Mouse (Mus musculus): ENCODE measurements at regions not wholly inside any gene's neighbourhood (a gene's known extent, or its start where the extent isn't known, plus 50 kb on each side); places are given as distances from the start of the nearest gene placed in this dataset.
A peak's percentile ranks its signal among the peaks of the same experiment; 100 is the strongest.

DNA sequence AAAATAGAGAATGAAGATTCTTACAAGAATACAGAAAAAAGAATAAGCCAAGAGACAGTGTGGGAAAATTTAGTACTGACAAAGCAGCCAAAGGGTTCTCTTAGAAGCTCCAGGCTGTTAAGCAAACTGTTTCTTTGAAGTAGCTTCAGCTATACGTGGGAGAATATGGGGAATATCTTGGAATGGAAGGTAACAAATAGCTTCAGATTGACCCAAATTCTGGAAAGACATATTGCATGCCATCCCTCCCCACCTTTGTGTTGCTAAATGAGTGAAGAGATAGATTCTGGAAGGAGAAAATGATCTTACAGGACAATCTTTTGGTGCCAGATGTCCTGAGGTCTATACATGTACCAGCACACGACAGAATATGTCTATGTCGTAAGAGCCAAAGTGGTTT, 591.9 kb upstream of the Cdh6 start:
- no peaks in the 10 kb centered on the region for H3K27me3 ChIP-seq (replicated peaks; ENCODE audit: control insufficient read depth, insufficient read depth, low read length)
- no peak for ATAC-seq (ENCODE audit: low read depth)

DNA sequence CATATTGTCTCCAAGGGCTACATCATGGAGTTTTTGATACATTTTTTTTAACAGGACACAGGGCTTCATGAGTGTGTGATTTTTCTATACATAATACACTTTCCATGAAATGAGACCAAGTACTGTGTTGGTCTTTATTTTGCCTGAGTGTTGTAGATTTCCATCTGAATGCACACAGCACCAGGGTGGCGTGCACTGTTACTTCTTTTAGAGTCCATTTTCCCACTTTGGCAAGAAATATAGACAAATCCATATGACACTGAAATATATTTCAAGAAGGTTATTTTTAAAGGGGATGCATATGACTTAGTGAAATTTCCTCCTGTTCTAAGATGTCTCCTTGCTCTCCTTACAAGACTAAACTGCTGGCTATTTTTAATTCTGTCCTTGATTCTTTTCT, 591.1 kb upstream of the Cdh6 start:
- ATAC-seq (ENCODE audit: low read depth) (no peak), DNase-seq (ENCODE audit: low spot score) (no peak)
- no peak overlapping the region for H3K9ac ChIP-seq (ENCODE audit: low read depth, low read length)
- no peak overlapping the region for H3K4me3 ChIP-seq (ENCODE audit: low read depth, low read length)
- H3K4me1 ChIP-seq (ENCODE audit: control insufficient read depth, insufficient read depth, low read length): no peaks in the 10 kb centered on the region
- no peaks in the 10 kb centered on the region for H3K27me3 ChIP-seq (replicated peaks; ENCODE audit: control insufficient read depth, insufficient read depth, low read length)
- H3K36me3 ChIP-seq (ENCODE audit: control insufficient read depth, insufficient read depth, low read length): no peaks in the 10 kb centered on the region
- WGBS: 88% methylated on average over 1 of the region's 1 CpGs
- no peak overlapping the region for H3K4me2 ChIP-seq (ENCODE audit: low read depth, low read length)
- H3K9me3 ChIP-seq (ENCODE audit: control insufficient read depth, low read length): no peaks in the 10 kb centered on the region
- no peak overlapping the region for H3K27ac ChIP-seq (replicated peaks; ENCODE audit: low read depth, low read length)

More for the DNA sequence above, 591.9 kb upstream of the Cdh6 start:
- Histone ChIP-seq H3K27ac (replicated peaks; ENCODE audit: low read depth, low read length) (no peak overlapping the region), H3K9me3 (ENCODE audit: control insufficient read depth, low read length) (no peaks in the 10 kb centered on the region), H3K36me3 (ENCODE audit: control insufficient read depth, insufficient read depth, low read length) (no peaks in the 10 kb centered on the region), H3K9ac (ENCODE audit: low read depth, low read length) (no peak overlapping the region), H3K4me2 (ENCODE audit: low read depth, low read length) (no peak overlapping the region), H3K4me1 (ENCODE audit: control insufficient read depth, insufficient read depth, low read length) (no peaks in the 10 kb centered on the region), H3K4me3 (ENCODE audit: low read depth, low read length) (no peak overlapping the region)
- 67% methylated on average over 3 of the region's 3 CpGs for WGBS
- DNase-seq (ENCODE audit: low spot score): no peak

DNA sequence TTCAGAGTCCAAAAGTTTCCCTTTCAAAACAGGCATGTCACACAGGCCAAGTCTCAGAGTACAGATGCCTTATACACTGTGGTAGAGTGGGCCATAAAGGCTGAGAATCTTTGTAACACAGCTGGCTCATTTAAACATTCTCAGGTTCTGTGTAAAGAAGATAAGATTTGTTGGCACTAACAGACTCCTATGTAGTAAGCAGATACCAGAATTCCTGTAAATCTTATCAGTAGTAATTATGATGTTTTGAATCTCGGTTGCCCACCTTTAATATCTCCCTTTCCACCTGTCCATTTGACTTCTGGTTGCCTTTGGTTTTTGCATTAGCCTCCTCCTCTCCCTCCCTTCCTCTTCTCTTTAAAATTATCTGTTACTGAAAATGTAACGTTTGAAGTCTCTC, 573.1 kb upstream of the Cdh6 start:
- no peak overlapping the region for H3K9ac ChIP-seq (ENCODE audit: low read depth, low read length)
- no peak for DNase-seq (ENCODE audit: low spot score)
- 71% methylated on average over 2 of the region's 2 CpGs for WGBS
- H3K4me3 ChIP-seq (ENCODE audit: low read depth, low read length): no peak overlapping the region
- H3K36me3 ChIP-seq (ENCODE audit: control insufficient read depth, insufficient read depth, low read length): no peaks in the 10 kb centered on the region
- no peak overlapping the region for H3K27ac ChIP-seq (replicated peaks; ENCODE audit: low read depth, low read length)
- H3K9me3 ChIP-seq (ENCODE audit: control insufficient read depth, low read length): no peaks in the 10 kb centered on the region
- no peaks in the 10 kb centered on the region for H3K27me3 ChIP-seq (replicated peaks; ENCODE audit: control insufficient read depth, insufficient read depth, low read length)
- no peaks in the 10 kb centered on the region for H3K4me1 ChIP-seq (ENCODE audit: control insufficient read depth, insufficient read depth, low read length)
- H3K4me2 ChIP-seq (ENCODE audit: low read depth, low read length): no peak overlapping the region
- ATAC-seq (ENCODE audit: low read depth): no peak

DNA sequence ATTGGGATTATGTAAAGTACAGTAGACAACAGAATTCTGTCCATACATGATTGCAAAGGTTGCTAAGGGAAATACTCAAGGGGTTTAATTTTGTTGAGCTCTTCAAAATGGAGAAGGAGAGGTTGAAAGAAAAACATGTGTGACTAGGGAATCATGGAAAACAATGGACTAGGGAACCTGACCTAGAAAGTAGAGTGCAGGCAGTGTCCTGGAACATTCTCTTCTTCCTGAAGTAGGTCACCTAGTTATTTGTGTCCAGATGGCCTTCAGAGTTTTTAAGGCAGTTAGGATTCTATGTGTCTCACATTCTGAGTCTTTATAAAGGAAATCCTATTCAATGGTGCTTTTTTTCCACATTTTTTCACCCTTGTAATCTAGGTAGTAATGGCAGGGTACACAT, 532.8 kb upstream of the Cdh6 start:
- Histone ChIP-seq H3K9me3 (ENCODE audit: control insufficient read depth, low read length) (no peaks in the 10 kb centered on the region), H3K4me2 (ENCODE audit: low read depth, low read length) (no peak overlapping the region)

DNA sequence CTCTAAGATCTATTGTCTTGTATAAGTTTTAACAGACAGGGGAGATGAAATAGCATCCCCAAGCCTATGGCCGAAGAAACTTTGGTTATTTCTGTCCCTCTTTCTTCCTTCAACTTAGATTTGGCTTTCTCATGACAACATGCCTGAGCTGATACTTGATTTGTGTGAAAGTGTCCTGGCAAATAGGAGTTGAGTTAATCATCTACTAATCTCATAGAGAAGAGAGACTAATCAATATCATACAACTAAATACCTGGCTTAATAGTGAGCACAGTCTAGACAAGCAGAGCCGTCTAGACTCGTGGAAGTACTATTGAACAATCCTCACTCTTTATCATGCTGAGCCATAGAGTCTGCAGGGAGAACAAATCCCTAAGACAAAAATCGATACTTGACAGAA, 531.7 kb upstream of the Cdh6 start:
- Histone ChIP-seq H3K4me3 (ENCODE audit: low read depth, low read length) (no peak overlapping the region), H3K27me3 (replicated peaks; ENCODE audit: control insufficient read depth, insufficient read depth, low read length) (no peaks in the 10 kb centered on the region), H3K27ac (replicated peaks; ENCODE audit: low read depth, low read length) (no peak overlapping the region), H3K9ac (ENCODE audit: low read depth, low read length) (no peak overlapping the region), H3K4me1 (ENCODE audit: control insufficient read depth, insufficient read depth, low read length) (no peaks in the 10 kb centered on the region), H3K4me2 (ENCODE audit: low read depth, low read length) (no peak overlapping the region), H3K36me3 (ENCODE audit: control insufficient read depth, insufficient read depth, low read length) (no peaks in the 10 kb centered on the region), H3K9me3 (ENCODE audit: control insufficient read depth, low read length) (no peaks in the 10 kb centered on the region)
- DNase-seq (ENCODE audit: low spot score) (no peak), ATAC-seq (ENCODE audit: low read depth) (no peak)
- 85% methylated on average over 4 of the region's 4 CpGs for WGBS

More for the DNA sequence above, 532.8 kb upstream of the Cdh6 start:
- Histone ChIP-seq H3K9ac (ENCODE audit: low read depth, low read length) (no peak overlapping the region), H3K4me3 (ENCODE audit: low read depth, low read length) (no peak overlapping the region), H3K27ac (replicated peaks; ENCODE audit: low read depth, low read length) (no peak overlapping the region), H3K36me3 (ENCODE audit: control insufficient read depth, insufficient read depth, low read length) (no peaks in the 10 kb centered on the region), H3K4me1 (ENCODE audit: control insufficient read depth, insufficient read depth, low read length) (no peaks in the 10 kb centered on the region), H3K27me3 (replicated peaks; ENCODE audit: control insufficient read depth, insufficient read depth, low read length) (no peaks in the 10 kb centered on the region)
- ATAC-seq (ENCODE audit: low read depth): no peak
- no peak for DNase-seq (ENCODE audit: low spot score)

GRCm38 (mm10) chr15:13668193-13668592, 494.7 kb upstream of the Cdh6 start:
- 78% methylated on average over 3 of the region's 3 CpGs for WGBS
- DNase-seq (ENCODE audit: low spot score): no peak
- Histone ChIP-seq H3K4me1 (ENCODE audit: control insufficient read depth, insufficient read depth, low read length) (no peaks in the 10 kb centered on the region), H3K27me3 (replicated peaks; ENCODE audit: control insufficient read depth, insufficient read depth, low read length) (no peaks in the 10 kb centered on the region), H3K9me3 (ENCODE audit: control insufficient read depth, low read length) (no peaks in the 10 kb centered on the region), H3K27ac (replicated peaks; ENCODE audit: low read depth, low read length) (no peak overlapping the region), H3K9ac (ENCODE audit: low read depth, low read length) (no peak overlapping the region), H3K4me3 (ENCODE audit: low read depth, low read length) (no peak overlapping the region), H3K36me3 (ENCODE audit: control insufficient read depth, insufficient read depth, low read length) (no peaks in the 10 kb centered on the region), H3K4me2 (ENCODE audit: low read depth, low read length) (no peak overlapping the region)
- ATAC-seq (ENCODE audit: low read depth): no peak

DNA sequence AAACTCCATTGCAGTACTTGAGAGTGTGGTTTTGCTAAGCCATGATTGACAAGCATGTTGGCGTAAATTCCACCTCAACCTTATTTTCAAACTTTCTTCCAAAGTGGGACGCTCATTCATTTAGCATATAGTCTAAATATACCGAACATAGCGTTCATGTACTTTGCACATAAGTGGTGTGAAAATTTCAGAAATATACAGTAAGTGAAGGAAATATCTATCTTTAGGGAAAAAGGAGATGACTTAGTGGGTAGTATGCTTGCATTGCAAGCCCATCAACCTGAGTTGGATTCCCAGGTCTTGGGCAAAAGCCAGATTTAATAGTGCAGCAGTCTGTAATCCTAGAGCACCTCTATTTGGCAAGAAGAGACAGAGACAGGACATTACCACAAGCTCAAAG, 493.8 kb upstream of the Cdh6 start:
- ATAC-seq (ENCODE audit: low read depth): no peak
- whole genome bisulfite sequencing: 94% methylated on average over 4 of the region's 4 CpGs
- no peak overlapping the region for H3K4me3 ChIP-seq (ENCODE audit: low read depth, low read length)

GRCm38 (mm10) chr15:13662275-13662674, 488.8 kb upstream of the Cdh6 start:
- Histone ChIP-seq H3K9me3 (ENCODE audit: control insufficient read depth, low read length) (no peaks in the 10 kb centered on the region), H3K4me3 (ENCODE audit: low read depth, low read length) (no peak overlapping the region), H3K4me2 (ENCODE audit: low read depth, low read length) (no peak overlapping the region), H3K27me3 (replicated peaks; ENCODE audit: control insufficient read depth, insufficient read depth, low read length) (no peaks in the 10 kb centered on the region), H3K27ac (replicated peaks; ENCODE audit: low read depth, low read length) (no peak overlapping the region), H3K36me3 (ENCODE audit: control insufficient read depth, insufficient read depth, low read length) (no peaks in the 10 kb centered on the region), H3K4me1 (ENCODE audit: control insufficient read depth, insufficient read depth, low read length) (no peaks in the 10 kb centered on the region), H3K9ac (ENCODE audit: low read depth, low read length) (no peak overlapping the region)
- ATAC-seq (ENCODE audit: low read depth) (no peak), DNase-seq (ENCODE audit: low spot score) (no peak)
- WGBS: 72% methylated on average over 1 of the region's 1 CpGs

More for the DNA sequence above, 493.8 kb upstream of the Cdh6 start:
- H3K36me3 ChIP-seq (ENCODE audit: control insufficient read depth, insufficient read depth, low read length): no peaks in the 10 kb centered on the region
- H3K4me2 ChIP-seq (ENCODE audit: low read depth, low read length): no peak overlapping the region
- no peaks in the 10 kb centered on the region for H3K4me1 ChIP-seq (ENCODE audit: control insufficient read depth, insufficient read depth, low read length)
- H3K9me3 ChIP-seq (ENCODE audit: control insufficient read depth, low read length): no peaks in the 10 kb centered on the region
- H3K27me3 ChIP-seq (replicated peaks; ENCODE audit: control insufficient read depth, insufficient read depth, low read length): no peaks in the 10 kb centered on the region
- no peak for DNase-seq (ENCODE audit: low spot score)
- H3K9ac ChIP-seq (ENCODE audit: low read depth, low read length): no peak overlapping the region
- H3K27ac ChIP-seq (replicated peaks; ENCODE audit: low read depth, low read length): no peak overlapping the region

GRCm38 (mm10) chr15:13655038-13655437, 481.6 kb upstream of the Cdh6 start:
- 65% methylated on average over 3 of the region's 3 CpGs for WGBS
- Histone ChIP-seq H3K27ac (replicated peaks; ENCODE audit: low read depth, low read length) (no peak overlapping the region), H3K27me3 (replicated peaks; ENCODE audit: control insufficient read depth, insufficient read depth, low read length) (no peaks in the 10 kb centered on the region), H3K36me3 (ENCODE audit: control insufficient read depth, insufficient read depth, low read length) (no peaks in the 10 kb centered on the region), H3K4me1 (ENCODE audit: control insufficient read depth, insufficient read depth, low read length) (no peaks in the 10 kb centered on the region), H3K9ac (ENCODE audit: low read depth, low read length) (no peak overlapping the region), H3K4me2 (ENCODE audit: low read depth, low read length) (no peak overlapping the region), H3K4me3 (ENCODE audit: low read depth, low read length) (no peak overlapping the region), H3K9me3 (ENCODE audit: control insufficient read depth, low read length) (no peaks in the 10 kb centered on the region)
- ATAC-seq (ENCODE audit: low read depth): no peak
- DNase-seq (ENCODE audit: low spot score): peak; percentile 10

All from embryonic facial prominence, embryonic 14.5 days (tissue).